Mouse (Mus musculus) mature B cell (primary cell): Measurements from ENCODE around the gene Fam193b.

ENCODE experiments used
- in situ Hi-C: fragments of 300-500 bp; cut with MboI; formaldehyde crosslinking; loops from 2 replicates; pipeline ENCODE4 v1.14.3; 2019

Fam193b gene

GRCm38 (mm10) chr13:55500575-55500974 lies 70.3 kb downstream of the Fam193b start:
- in situ Hi-C loops = no loop called here

GRCm38 (mm10) chr13:55498906-55499305 lies 72.0 kb downstream of the Fam193b start:
- in situ Hi-C loops = no loop called here

- in situ Hi-C loops = no loop called here
Observed at GRCm38 (mm10) chr13:55496661-55497060, 74.3 kb downstream of the Fam193b start.

- in situ Hi-C loops = no loop called here
Observed at GRCm38 (mm10) chr13:55495702-55496101, 75.2 kb downstream of the Fam193b start.

GRCm38 (mm10) chr13:55494883-55495621 lies 75.9 kb downstream of the Fam193b start:
- in situ Hi-C loops = no loop called here

DNA sequence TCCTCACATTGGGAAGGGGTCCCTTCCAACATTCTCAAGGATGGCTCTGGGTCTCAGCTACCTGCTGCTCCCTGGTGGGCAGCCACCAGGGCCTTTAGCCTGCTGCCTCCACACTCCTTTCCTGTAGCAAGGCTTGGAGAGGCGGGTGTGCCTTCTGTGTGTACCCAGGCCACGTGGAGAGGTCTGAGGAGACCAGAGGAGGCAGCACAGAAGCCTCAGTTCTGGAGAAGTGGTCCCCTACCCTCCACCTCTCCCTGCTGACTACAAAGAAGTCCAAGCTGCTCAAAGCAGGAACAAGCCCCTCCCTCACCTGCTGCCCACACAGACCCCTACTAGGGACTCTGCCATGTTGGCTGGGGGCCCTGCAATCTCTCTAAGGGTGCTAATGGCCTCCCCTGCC lies 76.7 kb downstream of the Fam193b start:
- in situ Hi-C loops = no loop called here
